Mouse (Mus musculus) R1 (cell line): Measurements from ENCODE around the gene Wdr95.
"Not testable (repeated sequence)": the region's sequence is repeated elsewhere in the genome, so short reads cannot be mapped to it uniquely, and the experiment has no call there.

Experiments used
- DNase-seq: peaks from one replicate; pipeline ENCODE4 v3.0.0-alpha.2; 2018; ENCODE audit warnings: low read depth, low spot score

Wdr95 gene

GRCm38 (mm10) chr5:149514890-149515289 lies 13.6 kb upstream of the Wdr95 start:
- no peak for DNase-seq

- DNase-seq: no peak
These were observed 11.4 kb upstream of the Wdr95 start for GRCm38 (mm10) chr5:149517116-149517515.

GRCm38 (mm10) chr5:149520806-149521205 lies 7.7 kb upstream of the Wdr95 start:
- no peak for DNase-seq

- no peak for DNase-seq
These were observed 4.6 kb upstream of the Wdr95 start for GRCm38 (mm10) chr5:149523856-149524241.

GRCm38 (mm10) chr5:149524242-149524858 lies 4.1 kb upstream of the Wdr95 start:
- DNase-seq: peak; percentile 91

- peak; percentile 64 for DNase-seq
These were observed 3.3 kb upstream of the Wdr95 start for GRCm38 (mm10) chr5:149525055-149525785.

GRCm38 (mm10) chr5:149526467-149526951 lies 2.0 kb upstream of the Wdr95 start:
- peak; percentile 54 for DNase-seq

- DNase-seq: not testable (repeated sequence)
These were observed 1.2 kb upstream of the Wdr95 start for GRCm38 (mm10) chr5:149527292-149527691.

- DNase-seq: no peak
These were observed 5.4 kb downstream of the Wdr95 start for GRCm38 (mm10) chr5:149533847-149534246.

- DNase-seq: no peak
These were observed 7.5 kb downstream of the Wdr95 start for GRCm38 (mm10) chr5:149536005-149536404.

- DNase-seq: no peak
These were observed 9.5 kb downstream of the Wdr95 start for GRCm38 (mm10) chr5:149537796-149538511.

GRCm38 (mm10) chr5:149538531-149538930 lies 10.1 kb downstream of the Wdr95 start:
- no peak for DNase-seq

GRCm38 (mm10) chr5:149539051-149539450 lies 10.6 kb downstream of the Wdr95 start:
- no peak for DNase-seq

GRCm38 (mm10) chr5:149551179-149551578 lies 22.7 kb downstream of the Wdr95 start:
- DNase-seq: peak; percentile 30

- peak; percentile 87 for DNase-seq
These were observed 24.3 kb downstream of the Wdr95 start for GRCm38 (mm10) chr5:149552742-149553141.

GRCm38 (mm10) chr5:149553373-149553772 lies 24.9 kb downstream of the Wdr95 start:
- DNase-seq: peak; percentile 28

- peak; percentile 68 for DNase-seq
These were observed 25.9 kb downstream of the Wdr95 start for GRCm38 (mm10) chr5:149554397-149554796.

- DNase-seq: peak; percentile 84
These were observed 32.6 kb downstream of the Wdr95 start for GRCm38 (mm10) chr5:149560903-149561588.

GRCm38 (mm10) chr5:149566026-149566425 lies 37.5 kb downstream of the Wdr95 start:
- no peak for DNase-seq

GRCm38 (mm10) chr5:149566957-149567356 lies 38.5 kb downstream of the Wdr95 start:
- no peak for DNase-seq

- no peak for DNase-seq
These were observed 40.5 kb downstream of the Wdr95 start for GRCm38 (mm10) chr5:149568993-149569392.

GRCm38 (mm10) chr5:149576977-149577376 lies 48.5 kb downstream of the Wdr95 start:
- no peak for DNase-seq
